Mouse (Mus musculus) adrenal gland, postnatal 36 days (tissue): ENCODE results near the gene Eapp. TPM values are rescaled to one million over a fixed set of nuclear protein-coding genes. Genes with fewer than 3 reads are reported as not detected.
"Not testable (repeated sequence)": the region's sequence is repeated elsewhere in the genome, so short reads cannot be mapped to it uniquely, and the experiment has no call there.

Source experiments
- DNase-seq, 2 experiments: peaks; one replicate each; pipeline ENCODE4 v3.0.0; 2021; ENCODE audit warnings: mixed read lengths in 1 of 2
- total RNA-seq, 2 experiments: library from RNA; stranded (reverse); gene quantifications; 2 replicates each; pipeline ENCODE4 v1.2.3; 2021

Eapp gene
- total RNA-seq, 2 experiments from 2014 or later: 40.6 to 42.5 TPM

- DNase-seq: no peak
These were observed 12.5 kb downstream of the Eapp start for GRCm38 (mm10) chr12:54683182-54683581.

GRCm38 (mm10) chr12:54676709-54677108, 19.0 kb downstream of the Eapp start:
- DNase-seq: no peak

GRCm38 (mm10) chr12:54675396-54675795, 20.3 kb downstream of the Eapp start:
- no peak for DNase-seq

GRCm38 (mm10) chr12:54671262-54671661, 24.4 kb downstream of the Eapp start:
- DNase-seq: no peak

DNA sequence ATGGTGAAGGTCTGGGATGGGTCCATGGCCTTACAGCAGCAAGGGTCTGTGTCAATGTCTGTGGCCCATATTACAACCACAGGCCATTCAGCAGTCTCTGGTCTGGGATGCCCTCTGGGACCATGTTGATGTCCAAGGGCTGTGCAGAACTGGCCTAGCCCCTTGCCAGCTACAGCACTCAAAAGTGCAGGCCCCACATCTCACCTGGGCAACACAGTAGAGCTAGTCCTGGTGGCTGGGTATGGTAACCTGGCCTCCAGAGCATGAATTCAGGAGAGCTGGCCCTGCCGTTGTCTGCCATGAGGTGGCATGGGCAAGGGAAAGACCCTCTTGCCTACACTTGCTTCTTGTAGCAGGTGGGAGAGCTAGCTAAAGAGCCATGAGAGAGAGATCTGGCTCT, 27.6 kb downstream of the Eapp start:
- DNase-seq: no peak

- DNase-seq: no peak
These were observed 30.2 kb downstream of the Eapp start for GRCm38 (mm10) chr12:54665526-54665925.

GRCm38 (mm10) chr12:54661470-54661869, 34.2 kb downstream of the Eapp start:
- not testable (repeated sequence) for DNase-seq

DNA sequence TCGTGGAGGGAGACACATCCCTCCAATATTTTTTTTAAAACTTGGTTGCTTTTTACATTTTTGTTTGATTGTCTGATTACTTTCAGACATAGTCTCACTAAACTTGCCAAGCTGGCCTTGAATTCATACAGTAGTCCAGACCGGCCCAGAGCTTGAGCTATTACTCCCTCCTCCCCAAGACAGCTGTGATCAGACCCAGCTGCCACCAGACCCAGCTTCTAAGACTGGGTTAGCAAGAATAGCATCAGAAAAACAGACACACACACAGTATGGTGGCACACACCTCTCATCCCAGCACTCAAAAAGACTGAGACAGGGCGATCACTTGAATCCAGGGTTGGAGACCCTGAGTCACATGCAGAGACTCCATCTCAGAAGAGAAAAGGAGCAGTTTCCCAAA, 35.8 kb downstream of the Eapp start:
- no peak for DNase-seq

DNA sequence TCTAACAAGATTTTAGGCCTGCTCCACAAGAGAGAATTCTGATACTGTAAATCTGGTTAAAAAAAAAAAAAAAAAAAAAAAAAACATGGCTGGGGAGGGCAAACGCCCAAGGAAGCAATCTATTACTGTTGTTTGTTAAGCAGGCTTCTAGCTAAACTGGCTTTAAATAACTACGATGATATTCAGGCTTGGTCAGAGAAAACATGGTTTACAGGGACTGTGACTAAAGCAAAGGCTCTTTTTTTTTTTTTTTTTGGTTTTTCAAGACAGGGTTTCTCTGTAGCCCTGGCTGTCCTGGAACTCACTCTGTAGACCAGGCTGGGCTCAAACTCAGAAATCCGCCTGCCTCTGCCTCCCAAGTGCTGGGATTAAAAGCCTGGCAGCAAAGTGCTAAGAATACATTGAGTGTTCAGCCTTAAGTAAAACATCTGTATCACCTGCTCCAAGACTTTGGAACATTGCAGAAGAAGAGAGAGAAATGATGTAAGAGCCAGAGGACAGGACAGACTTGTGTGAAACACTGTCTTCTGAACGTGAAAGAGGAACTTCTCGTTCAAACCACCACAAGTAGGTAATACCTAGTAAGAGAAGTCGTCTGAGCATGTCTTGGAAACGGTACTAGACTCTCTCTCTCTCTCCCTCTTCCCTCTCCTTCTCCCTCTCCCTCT, 37.1 kb downstream of the Eapp start:
- DNase-seq: no peak

DNA sequence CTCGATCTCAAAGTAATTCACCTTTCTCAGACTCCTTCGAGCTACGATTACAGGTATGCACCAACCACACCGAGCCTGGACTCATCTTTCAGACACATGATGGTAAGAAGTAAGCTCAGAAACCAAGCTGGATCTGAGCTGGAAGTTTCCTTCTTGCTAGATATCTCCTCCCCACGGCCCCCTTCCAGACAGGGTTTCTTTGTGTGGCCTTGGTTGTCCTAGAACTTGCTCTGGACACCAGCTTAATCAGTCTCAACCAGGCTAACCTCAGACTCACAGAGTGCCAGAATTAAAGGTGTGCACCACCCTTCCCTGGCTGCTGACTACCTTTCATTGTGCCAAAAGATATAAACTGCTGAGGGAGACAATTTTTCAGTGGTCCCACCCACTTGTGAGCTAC, 37.7 kb downstream of the Eapp start:
- no peak for DNase-seq

DNA sequence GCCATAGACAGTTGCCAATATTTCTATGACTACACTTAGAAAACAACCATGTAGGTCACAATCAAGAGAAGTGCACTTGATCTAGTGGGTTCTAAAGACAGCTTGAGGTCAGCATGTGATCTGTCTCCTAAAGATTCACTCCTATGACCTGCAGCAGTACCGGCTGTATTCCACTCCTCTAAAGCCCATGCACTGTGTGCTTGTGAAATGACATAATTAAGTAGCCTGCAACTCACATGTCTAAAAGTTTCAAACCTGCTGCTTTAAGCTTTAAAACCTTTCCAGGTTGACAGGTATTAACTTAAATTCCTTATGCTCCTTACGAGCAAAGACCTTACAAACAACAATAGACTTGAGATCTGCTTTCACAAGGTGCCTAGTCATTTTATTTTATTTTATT, 38.5 kb downstream of the Eapp start:
- no peak for DNase-seq

DNA sequence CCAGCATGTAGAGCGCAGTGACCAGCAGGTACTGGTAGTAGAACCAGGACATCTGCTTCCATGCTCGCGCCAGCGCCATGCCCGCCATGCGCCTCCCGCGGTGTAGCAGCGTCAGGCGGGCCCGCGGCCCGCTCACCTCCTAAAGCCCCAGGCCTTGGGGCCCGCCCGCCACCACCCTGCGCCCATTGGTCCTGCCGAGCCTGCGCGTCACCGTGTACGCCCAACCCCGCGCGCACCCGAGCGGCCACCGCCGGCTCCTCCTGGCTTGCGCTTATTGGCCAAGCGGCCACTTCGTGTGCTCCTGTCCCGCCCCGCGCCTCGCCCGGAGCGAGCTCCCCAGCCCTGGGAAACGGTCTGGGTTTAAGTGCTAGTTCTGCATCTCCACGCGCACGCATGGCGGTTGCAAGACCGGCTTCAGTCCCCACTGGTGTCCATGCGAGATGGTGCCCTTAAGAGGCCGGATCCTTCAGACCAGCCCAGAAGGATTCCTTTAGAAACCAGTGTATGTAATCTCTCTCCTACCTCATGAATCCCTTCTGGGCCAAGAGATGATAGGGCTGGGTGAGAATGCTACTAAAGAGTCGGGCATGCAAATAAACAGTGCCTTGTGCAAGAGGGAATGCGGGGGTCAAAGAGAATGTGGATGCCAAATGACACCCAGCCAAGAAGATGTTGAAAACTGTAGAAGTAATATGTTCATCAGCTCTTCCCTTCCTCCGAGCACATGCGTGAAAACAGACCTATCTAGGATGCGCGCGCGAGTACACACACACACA, 39.1 kb downstream of the Eapp start, which contains the start of gene Sptssa:
Gene Sptssa (minus strand): TSS at position 178 of the 776 bp plus-strand sequence.
- peak; percentile 98 to 99 for DNase-seq

DNA sequence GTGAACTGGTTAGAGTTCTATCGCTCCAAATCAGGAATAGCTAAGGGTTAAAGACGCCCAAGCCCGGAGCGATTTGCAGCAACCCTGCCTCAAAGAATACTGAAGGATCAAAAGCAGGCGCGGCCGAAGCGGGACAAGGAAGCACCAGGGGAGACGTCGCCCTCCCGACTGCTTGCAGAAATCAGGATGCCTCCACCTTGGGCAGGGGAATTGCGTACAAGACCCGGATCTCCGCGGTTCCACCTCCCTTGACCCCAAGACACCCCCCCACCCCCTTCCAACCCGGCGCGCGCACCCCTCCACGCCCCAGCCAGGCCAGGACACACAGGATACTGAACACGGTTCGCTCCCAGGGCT, 39.7 kb downstream of the Eapp start:
- DNase-seq: no peak

GRCm38 (mm10) chr12:54655292-54656038, 40.2 kb downstream of the Eapp start:
- DNase-seq: no peak

DNA sequence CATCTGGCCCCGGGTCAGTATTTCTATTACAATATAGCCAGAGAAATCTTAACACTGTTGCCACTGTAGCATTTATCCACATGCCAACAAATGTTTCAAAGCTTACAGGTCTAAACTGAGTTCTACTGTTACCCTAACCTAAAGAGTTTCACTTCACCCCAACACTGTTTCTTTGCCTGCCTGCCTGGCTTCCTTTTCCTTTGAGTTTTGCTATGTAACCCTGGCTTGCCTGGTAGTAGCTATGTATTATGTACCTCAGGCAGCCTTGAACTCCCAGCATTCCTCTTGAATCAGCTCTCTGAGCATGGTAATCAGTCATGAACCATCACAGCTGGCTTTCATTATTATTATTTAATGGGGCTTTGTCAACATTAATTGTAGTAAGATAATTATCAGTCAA, 41.0 kb downstream of the Eapp start:
- DNase-seq: no peak

- peak in 1 of 2 experiments; percentile 30 for DNase-seq
These were observed 41.6 kb downstream of the Eapp start for GRCm38 (mm10) chr12:54654141-54654540.

DNA sequence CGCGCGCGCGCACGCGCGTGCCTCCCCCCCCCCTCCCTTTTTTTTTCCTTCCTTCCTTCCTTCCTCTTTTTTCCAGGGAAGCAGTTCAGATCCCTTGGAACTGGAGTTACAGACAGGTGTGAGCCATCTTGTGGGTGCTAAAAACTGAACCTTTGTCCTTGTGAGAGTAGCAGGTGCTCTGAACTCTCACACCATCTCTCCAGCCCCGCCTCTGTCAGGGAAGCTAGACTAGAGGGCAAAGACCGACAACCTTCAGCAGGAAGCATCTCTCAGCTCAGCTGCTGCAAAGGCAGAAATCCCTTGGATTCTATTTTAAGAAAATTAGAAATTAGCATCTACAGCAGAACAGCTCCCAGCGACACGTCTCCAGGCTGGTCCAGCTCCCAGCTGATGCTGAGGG, 43.4 kb downstream of the Eapp start:
- no peak for DNase-seq

GRCm38 (mm10) chr12:54651820-54652219, 43.9 kb downstream of the Eapp start:
- DNase-seq: no peak

- DNase-seq: no peak
These were observed 44.5 kb downstream of the Eapp start for GRCm38 (mm10) chr12:54651158-54651557.

DNA sequence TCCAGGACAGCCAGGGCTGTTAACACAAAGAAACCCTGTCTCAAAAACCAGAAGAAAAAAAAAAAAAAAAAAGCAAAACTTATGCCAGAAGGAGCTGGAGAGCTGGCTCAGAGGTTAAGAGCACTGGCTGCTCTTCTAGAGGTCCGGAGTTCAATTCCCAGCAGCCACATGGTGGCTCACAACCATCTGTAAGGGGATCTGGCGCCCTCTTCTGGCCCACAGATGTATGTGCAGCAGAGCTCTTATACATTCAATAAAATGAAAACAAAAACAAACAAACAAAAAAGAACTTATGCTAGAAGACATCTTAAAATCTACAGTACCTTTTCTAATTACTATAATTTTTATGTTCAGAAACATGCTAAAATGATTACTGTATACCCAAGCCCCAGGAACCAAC, 50.8 kb downstream of the Eapp start:
- DNase-seq: no peak

GRCm38 (mm10) chr12:54643320-54643892, 52.3 kb downstream of the Eapp start:
- no peak for DNase-seq

- DNase-seq: no peak
These were observed 54.3 kb downstream of the Eapp start for GRCm38 (mm10) chr12:54641374-54641773.

GRCm38 (mm10) chr12:54640259-54640658, 55.4 kb downstream of the Eapp start:
- DNase-seq: no peak
